Mouse (Mus musculus): ENCODE data around the gene Fgf12.
A peak's percentile ranks its signal among the peaks of the same experiment; 100 is the strongest.

Fgf12 gene

GRCm38 (mm10) chr16:28476651-28477050, 276.2 kb downstream of the Fgf12 start:
- DNase-seq (ENCODE audit: low read depth, low spot score) = no peak

GRCm38 (mm10) chr16:28475553-28475952, 277.3 kb downstream of the Fgf12 start:
- no peak for DNase-seq (ENCODE audit: low read depth, low spot score)

- no peak for DNase-seq (ENCODE audit: low read depth, low spot score)
These were observed 298.0 kb downstream of the Fgf12 start for GRCm38 (mm10) chr16:28454821-28455220.

GRCm38 (mm10) chr16:28447114-28447455, 305.8 kb downstream of the Fgf12 start:
- no peak for DNase-seq (ENCODE audit: low read depth, low spot score)

GRCm38 (mm10) chr16:28446334-28447113, 306.3 kb downstream of the Fgf12 start:
- DNase-seq (ENCODE audit: low read depth, low spot score) = peak; percentile 9

- no peak for DNase-seq (ENCODE audit: low read depth, low spot score)
These were observed 307.0 kb downstream of the Fgf12 start for GRCm38 (mm10) chr16:28445800-28446333.

GRCm38 (mm10) chr16:28444993-28445799, 307.7 kb downstream of the Fgf12 start:
- peak; percentile 8 for DNase-seq (ENCODE audit: low read depth, low spot score)

- no peak for DNase-seq (ENCODE audit: low read depth, low spot score)
These were observed 331.3 kb downstream of the Fgf12 start for GRCm38 (mm10) chr16:28421617-28422016.

- no peak for DNase-seq (ENCODE audit: low read depth, low spot score)
These were observed 333.1 kb downstream of the Fgf12 start for GRCm38 (mm10) chr16:28419693-28420299.

GRCm38 (mm10) chr16:28411210-28411817, 341.6 kb downstream of the Fgf12 start:
- DNase-seq (ENCODE audit: low read depth, low spot score) = no peak

- no peak for DNase-seq (ENCODE audit: low read depth, low spot score)
These were observed 344.6 kb downstream of the Fgf12 start for GRCm38 (mm10) chr16:28408294-28408693.

- no peak for DNase-seq (ENCODE audit: low read depth, low spot score)
These were observed 345.0 kb downstream of the Fgf12 start for GRCm38 (mm10) chr16:28407892-28408291.

- DNase-seq (ENCODE audit: low read depth, low spot score) = no peak
These were observed 348.7 kb downstream of the Fgf12 start for GRCm38 (mm10) chr16:28404156-28404555.

- DNase-seq (ENCODE audit: low read depth, low spot score) = no peak
These were observed 350.2 kb downstream of the Fgf12 start for GRCm38 (mm10) chr16:28402701-28403100.

GRCm38 (mm10) chr16:28391283-28391682, 361.6 kb downstream of the Fgf12 start:
- DNase-seq (ENCODE audit: low read depth, low spot score) = no peak

- DNase-seq (ENCODE audit: low read depth, low spot score) = no peak
These were observed 363.8 kb downstream of the Fgf12 start for GRCm38 (mm10) chr16:28389114-28389513.

- DNase-seq (ENCODE audit: low read depth, low spot score) = no peak
These were observed 378.1 kb downstream of the Fgf12 start for GRCm38 (mm10) chr16:28374790-28375189.

- no peak for DNase-seq (ENCODE audit: low read depth, low spot score)
These were observed 379.6 kb downstream of the Fgf12 start for GRCm38 (mm10) chr16:28373311-28373710.

GRCm38 (mm10) chr16:28350624-28351023, 402.2 kb downstream of the Fgf12 start:
- DNase-seq (ENCODE audit: low read depth, low spot score) = no peak

- no peak for DNase-seq (ENCODE audit: low read depth, low spot score)
These were observed 407.5 kb downstream of the Fgf12 start for GRCm38 (mm10) chr16:28345323-28345722.

GRCm38 (mm10) chr16:28337930-28338329, 414.9 kb downstream of the Fgf12 start:
- DNase-seq (ENCODE audit: low read depth, low spot score) = no peak

- no peak for DNase-seq (ENCODE audit: low read depth, low spot score)
These were observed 416.2 kb downstream of the Fgf12 start for GRCm38 (mm10) chr16:28336700-28337099.

Data from embryo, embryonic 11.5 days (tissue).